Mouse (Mus musculus) hindbrain, embryonic 12.5 days (tissue): Measurements from ENCODE around the gene Gfi1b. TPM values are rescaled to one million over a fixed set of nuclear protein-coding genes. Genes with fewer than 3 reads are reported as not detected.

Source experiments
- ATAC-seq: fragments of 200-750 bp; cut with Nextera tagmentation; 2 replicates; pipeline ENCODE4 v1.8.0; 2017; ENCODE audit warnings: moderate TSS enrichment; ENCODE audit not compliant: low FRiP score
- H3K27ac ChIP-seq: fragments of 300-500 bp; sonication (generic); 2 replicates; pipeline ENCODE4 v1.5.1; 2016; ENCODE audit warnings: mild to moderate bottlenecking
- H3K27me3 ChIP-seq: fragments of 300-500 bp; sonication (generic); 2 replicates; pipeline ENCODE4 v1.6.1; 2016; ENCODE audit warnings: mild to moderate bottlenecking
- H3K36me3 ChIP-seq: fragments of 300-500 bp; sonication (generic); 2 replicates; pipeline ENCODE4 v1.6.1; 2016; ENCODE audit warnings: mild to moderate bottlenecking
- H3K4me1 ChIP-seq: fragments of 300-500 bp; sonication (generic); 2 replicates; pipeline ENCODE4 v1.6.1; 2016
- H3K4me2 ChIP-seq: fragments of 300-500 bp; sonication (generic); replicated peaks from 2 replicates; pipeline ENCODE4 v1.6.1; 2016; ENCODE audit warnings: mild to moderate bottlenecking
- H3K4me3 ChIP-seq: fragments of 300-500 bp; sonication (generic); 2 replicates; pipeline ENCODE4 v1.5.1; 2016; ENCODE audit warnings: mild to moderate bottlenecking
- H3K9ac ChIP-seq: fragments of 300-500 bp; sonication (generic); 2 replicates; pipeline ENCODE4 v1.6.1; 2016; ENCODE audit warnings: mild to moderate bottlenecking, moderate library complexity
- H3K9me3 ChIP-seq: fragments of 300-500 bp; sonication (generic); replicated peaks from 2 replicates; pipeline ENCODE4 v1.6.1; 2016; ENCODE audit warnings: mild to moderate bottlenecking
- WGBS: fragments of 180-500 bp; shearing (Covaris S2); methylation state at CpG from one replicate; pipeline ENCODE4 v1.1.7; 2016; 5-methylcytosine and 5-hydroxymethylcytosine counted together
- microRNA-seq: library from miRNA; unstranded; fragments of <30 nt; microRNA quantifications from one replicate; pipeline ENCODE4, GENCODE M21; 2017
- polyA plus RNA-seq: library from polyadenylated mRNA; unstranded; fragments of >200 nt; fragmentation: Nextera tagmentation; extraction: Ambion mirVana; gene quantifications from 2 replicates; pipeline ENCODE4 v1.2.1, GENCODE M21; 2016

Gene Gfi1b
- polyA plus RNA-seq, 1 experiment from 2014 or later, result 1.3 TPM

- Histone ChIP-seq H3K9me3 (no peaks in the 10 kb centered on the region), H3K27me3 (no peaks in the 10 kb centered on the region), H3K4me1 (no peaks in the 10 kb centered on the region), H3K36me3 (peaks cover 49% of the 10 kb centered on the region), H3K27ac (no peak overlapping the region), H3K4me2 (no peak overlapping the region), H3K4me3 (no peak overlapping the region), H3K9ac (no peak overlapping the region)
- ATAC-seq, result no peak
- WGBS, result 90% methylated on average over 4 of the region's 4 CpGs
These were observed 57.4 kb downstream of the Gfi1b start for GRCm38 (mm10) chr2:28564380-28564779.

GRCm38 (mm10) chr2:28563830-28564229 is 58.0 kb downstream of the Gfi1b start:
- no peak overlapping the region for H3K27ac ChIP-seq
- no peaks in the 10 kb centered on the region for H3K4me1 ChIP-seq
- no peak overlapping the region for H3K4me2 ChIP-seq
- H3K9me3 ChIP-seq, result no peaks in the 10 kb centered on the region
- H3K9ac ChIP-seq, result no peak overlapping the region
- H3K36me3 ChIP-seq, result peaks cover 43% of the 10 kb centered on the region
- no peak for ATAC-seq
- H3K27me3 ChIP-seq, result no peaks in the 10 kb centered on the region
- H3K4me3 ChIP-seq, result no peak overlapping the region

DNA sequence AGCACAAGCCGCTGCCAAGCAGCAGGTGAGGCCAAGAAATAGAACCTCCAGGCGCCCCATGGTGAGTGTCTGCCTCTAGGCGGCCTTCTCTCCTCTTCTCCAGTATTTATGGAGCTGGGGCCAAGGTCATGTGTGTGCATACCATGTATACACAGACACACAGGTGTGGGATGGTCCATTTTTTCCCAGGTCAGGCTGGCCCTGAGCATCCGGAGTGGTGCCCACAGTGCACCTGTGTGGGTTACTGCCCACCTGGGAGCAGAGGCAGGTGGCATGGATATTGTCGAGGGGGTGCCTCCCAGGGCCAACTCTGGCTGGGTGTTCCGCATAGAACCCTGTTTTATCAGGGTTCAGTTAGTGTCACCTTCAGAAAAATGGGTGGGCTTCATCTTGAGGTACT is 58.5 kb downstream of the Gfi1b start, which contains the start of gene Cel:
Cel (minus strand) TSS at position 101 of the 400 bp plus-strand sequence.
- H3K4me1 ChIP-seq, result no peaks in the 10 kb centered on the region
- 65% methylated on average over 6 of the region's 6 CpGs for WGBS
- no peak within 1 kb of the TSS for H3K4me2 ChIP-seq
- ATAC-seq, result no peak
- no peak within 1 kb of the TSS for H3K27ac ChIP-seq
- no peak within 1 kb of the TSS for H3K9ac ChIP-seq
- H3K36me3 ChIP-seq, result peaks cover 38% of the 10 kb centered on the region
- no peaks in the 10 kb centered on the region for H3K27me3 ChIP-seq
- H3K9me3 ChIP-seq, result no peaks in the 10 kb centered on the region
- no peak within 1 kb of the TSS for H3K4me3 ChIP-seq

Small RNA genes within 50 kb of the gene (microRNA-seq; reads per million reads assigned to microRNA genes)
- not detected for gene Gm22824

Other genes with a start within 250 kb of the Gfi1b start
- gene Ppp1r26, start 175.2 kb downstream of the Gfi1b start, polyA plus RNA-seq, result 10.0 and 10.6 TPM in 2 replicates
- gene 1700007K13Rik, start 155.7 kb downstream of the Gfi1b start, polyA plus RNA-seq, result 3.7 and 4.0 TPM in 2 replicates
- gene Mrps2, start 153.9 kb downstream of the Gfi1b start, polyA plus RNA-seq, result 52.5 and 54.3 TPM in 2 replicates
- 0.67 and 0.72 TPM in 2 replicates for gene Gbgt1, start 125.1 kb downstream of the Gfi1b start, polyA plus RNA-seq
- gene Gm10134, start 115.9 kb downstream of the Gfi1b start, polyA plus RNA-seq, result 1.8 and 2.8 TPM in 2 replicates
- 96.7 and 108 TPM in 2 replicates for gene Ralgds, start 108.9 kb downstream of the Gfi1b start, polyA plus RNA-seq
- gene Cel, start 58.6 kb downstream of the Gfi1b start, polyA plus RNA-seq, result not detected in 2 replicates
- gene Gtf3c5, start 38.2 kb downstream of the Gfi1b start, polyA plus RNA-seq, result 50.0 and 50.5 TPM in 2 replicates
- gene Tsc1, start 19.2 kb upstream of the Gfi1b start, polyA plus RNA-seq, result 32.1 and 32.4 TPM in 2 replicates
- gene Spaca9, start 77.7 kb upstream of the Gfi1b start, polyA plus RNA-seq, result 2.1 and 3.8 TPM in 2 replicates
- 1.2 and 1.4 TPM in 2 replicates for gene Ak8, start 78.2 kb upstream of the Gfi1b start, polyA plus RNA-seq
- gene Gtf3c4, start 218.4 kb upstream of the Gfi1b start, polyA plus RNA-seq, result 32.0 and 33.5 TPM in 2 replicates
- 16.7 and 17.6 TPM in 2 replicates for gene Ddx31, start 218.4 kb upstream of the Gfi1b start, polyA plus RNA-seq